Mouse (Mus musculus) hindbrain, embryonic 16.5 days (tissue): ENCODE data around the gene Mapk11. TPM values are rescaled to one million over a fixed set of nuclear protein-coding genes. Genes with fewer than 3 reads are reported as not detected.

Experiments used
- ATAC-seq: fragments of 200-750 bp; cut with Nextera tagmentation; 2 replicates; pipeline ENCODE4 v1.8.0; 2017; ENCODE audit warnings: moderate TSS enrichment, moderate library complexity
- H3K27ac ChIP-seq: fragments of 300-500 bp; sonication (generic); 2 replicates; pipeline ENCODE4 v1.5.1; 2014; ENCODE audit warnings: low read depth, mild to moderate bottlenecking, control low read depth, low read length, moderate library complexity
- H3K27me3 ChIP-seq: fragments of 300-500 bp; sonication (generic); replicated peaks from 2 replicates; pipeline ENCODE4 v1.6.1; 2014; ENCODE audit warnings: low read length; ENCODE audit not compliant: control insufficient read depth, insufficient read depth
- H3K36me3 ChIP-seq: fragments of 300-500 bp; sonication (generic); 2 replicates; pipeline ENCODE4 v1.6.1; 2014; ENCODE audit warnings: mild to moderate bottlenecking, low read length, moderate library complexity, mixed read lengths; ENCODE audit not compliant: control insufficient read depth, insufficient read depth
- H3K4me1 ChIP-seq: fragments of 300-500 bp; sonication (generic); 2 replicates; pipeline ENCODE4 v1.6.1; 2014; ENCODE audit warnings: low read depth, low read length; ENCODE audit not compliant: control insufficient read depth, insufficient read depth
- H3K4me2 ChIP-seq: fragments of 300-500 bp; sonication (generic); 2 replicates; pipeline ENCODE4 v1.6.1; 2014; ENCODE audit warnings: mild to moderate bottlenecking, low read length, control low read depth, moderate library complexity
- H3K4me3 ChIP-seq: fragments of 300-500 bp; sonication (generic); 2 replicates; pipeline ENCODE4 v1.5.1; 2014; ENCODE audit warnings: mild to moderate bottlenecking, low read length, control low read depth, moderate library complexity
- H3K9ac ChIP-seq: fragments of 300-500 bp; sonication (generic); 2 replicates; pipeline ENCODE4 v1.6.1; 2014; ENCODE audit warnings: low read depth, mild to moderate bottlenecking, control low read depth, low read length, moderate library complexity
- H3K9me3 ChIP-seq: fragments of 300-500 bp; sonication (generic); 2 replicates; pipeline ENCODE4 v1.6.1; 2014; ENCODE audit warnings: mild to moderate bottlenecking, low read length, moderate library complexity; ENCODE audit not compliant: control insufficient read depth
- WGBS: fragments of 180-500 bp; shearing (Covaris S2); extraction: QIAGEN DNeasy Blood & Tissue Kit; methylation state at CpG from one replicate; pipeline ENCODE4 v1.1.7; 2014; 5-methylcytosine and 5-hydroxymethylcytosine counted together
- polyA plus RNA-seq: library from polyadenylated mRNA; unstranded; fragments of >200 nt; fragmentation: Nextera tagmentation; extraction: Ambion mirVana; gene quantifications from 2 replicates; pipeline ENCODE4 v1.2.1, GENCODE M21; 2015

Gene Mapk11
- polyA plus RNA-seq, 1 experiment from 2014 or later, result 23.7 TPM

DNA sequence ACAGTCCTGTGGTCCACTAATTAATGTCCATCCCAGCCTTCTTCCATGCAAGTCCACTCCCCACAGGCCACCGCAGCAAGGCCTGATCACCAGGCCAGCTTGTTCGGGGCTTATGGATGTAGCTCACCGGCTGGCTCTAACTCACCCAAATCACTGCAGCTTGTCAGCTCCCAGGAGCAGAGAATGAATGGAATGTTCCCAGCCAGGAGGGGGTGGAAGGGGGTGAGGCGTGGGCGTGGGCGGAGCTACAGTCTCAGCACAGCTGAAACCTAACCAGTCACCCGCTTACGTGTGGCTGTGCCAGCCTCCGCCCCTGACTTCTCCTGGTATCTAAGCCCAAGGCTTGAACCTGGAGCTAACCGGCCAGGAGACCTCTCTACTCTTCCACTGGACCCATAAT is 20.0 kb upstream of the Mapk11 start:
- peak; percentile 65 for ATAC-seq
- no peaks in the 10 kb centered on the region for H3K9me3 ChIP-seq
- H3K27me3 ChIP-seq, result no peaks in the 10 kb centered on the region
- H3K4me1 ChIP-seq, result peaks cover 44% of the 10 kb centered on the region
- peak overlapping the region; percentile 41; the same call in 1 of the 2 replicates for H3K27ac ChIP-seq
- H3K4me3 ChIP-seq, result no peak overlapping the region
- H3K9ac ChIP-seq, result no peak overlapping the region
- 6% methylated on average over 10 of the region's 10 CpGs for WGBS
- 0 out of 2 replicates have a peak overlapping the region, but pooled peaks have one; percentile 0 for H3K4me2 ChIP-seq
- peaks cover 32% of the 10 kb centered on the region for H3K36me3 ChIP-seq

DNA sequence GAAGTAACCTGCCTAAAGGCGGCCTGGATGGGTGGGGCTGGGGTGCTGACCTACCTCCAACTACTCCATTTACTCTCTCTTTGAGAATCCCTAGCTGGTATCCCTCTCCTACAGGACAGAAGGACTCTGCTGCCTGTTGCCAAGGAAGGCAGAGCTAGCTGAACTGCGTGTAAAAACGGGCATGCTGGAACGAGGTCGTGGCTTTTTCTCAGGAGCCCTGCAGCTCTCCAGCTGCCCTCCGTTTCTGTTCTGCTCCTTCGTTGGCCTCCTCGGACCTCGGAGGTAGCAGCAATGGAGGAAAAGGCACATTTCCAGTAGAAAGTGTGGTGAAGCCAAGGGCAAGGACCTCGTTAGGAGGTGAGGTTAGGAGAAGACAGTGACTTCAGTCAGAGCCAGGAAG is 19.5 kb upstream of the Mapk11 start:
- 43% methylated on average over 10 of the region's 10 CpGs for whole genome bisulfite sequencing
- no peak for ATAC-seq
- Histone ChIP-seq H3K36me3 (peaks cover 32% of the 10 kb centered on the region), H3K9ac (no peak overlapping the region), H3K4me1 (peaks cover 40% of the 10 kb centered on the region), H3K4me2 (0 out of 2 replicates have a peak overlapping the region, but pooled peaks have one; percentile 0), H3K9me3 (no peaks in the 10 kb centered on the region), H3K27ac (peak overlapping the region; percentile 41), H3K27me3 (no peaks in the 10 kb centered on the region), H3K4me3 (no peak overlapping the region)

DNA sequence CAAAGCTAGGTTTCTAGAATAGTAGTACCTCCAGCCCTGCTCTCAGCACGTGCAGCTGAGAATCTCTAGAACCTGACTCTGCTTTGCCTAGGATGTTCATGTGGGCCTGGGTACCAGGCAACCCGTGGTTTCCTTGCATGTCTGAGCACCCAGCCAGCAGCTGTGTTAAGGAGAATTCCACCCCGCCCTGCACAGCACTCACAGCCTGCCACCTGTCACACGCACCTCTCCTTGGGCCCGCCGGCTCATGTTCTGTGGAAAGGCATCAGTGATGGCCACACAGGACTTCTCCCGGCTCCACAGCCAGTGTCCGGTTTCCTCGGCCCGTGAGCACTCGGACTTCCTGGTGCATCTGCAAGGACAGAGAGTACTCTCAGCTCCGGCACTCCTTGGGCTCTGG is 16.1 kb upstream of the Mapk11 start:
- no peak for ATAC-seq
- Histone ChIP-seq H3K9me3 (no peaks in the 10 kb centered on the region), H3K36me3 (peaks cover 59% of the 10 kb centered on the region), H3K4me2 (no peak overlapping the region), H3K4me3 (no peak overlapping the region), H3K4me1 (peaks cover 15% of the 10 kb centered on the region), H3K27me3 (no peaks in the 10 kb centered on the region), H3K9ac (no peak overlapping the region), H3K27ac (no peak overlapping the region)
- WGBS, result 95% methylated on average over 12 of the region's 12 CpGs

DNA sequence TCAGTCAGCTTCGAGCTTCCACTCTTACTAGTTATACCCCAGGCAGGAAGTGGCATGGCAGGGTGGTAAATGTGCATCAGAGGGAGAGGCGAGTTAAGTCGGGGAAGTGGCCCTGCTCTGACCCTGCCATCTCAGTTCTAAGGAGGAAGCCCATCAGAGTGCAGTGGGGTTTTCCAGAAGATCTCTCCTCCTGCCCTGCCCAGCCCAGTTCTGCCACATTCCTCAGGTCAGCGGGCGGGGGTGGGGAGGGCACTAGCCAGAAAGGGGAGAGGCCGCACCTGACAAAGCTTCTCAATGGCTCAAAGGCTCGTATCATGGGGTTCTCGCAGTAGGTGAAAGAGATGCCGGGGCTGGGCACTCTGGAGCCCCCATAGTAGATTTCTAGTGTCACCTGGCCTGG is 12.0 kb upstream of the Mapk11 start:
- no peaks in the 10 kb centered on the region for H3K4me1 ChIP-seq
- no peak overlapping the region for H3K4me2 ChIP-seq
- H3K9ac ChIP-seq, result no peak overlapping the region
- no peaks in the 10 kb centered on the region for H3K9me3 ChIP-seq
- H3K36me3 ChIP-seq, result peaks cover 84% of the 10 kb centered on the region
- H3K27ac ChIP-seq, result no peak overlapping the region
- 85% methylated on average over 9 of the region's 9 CpGs for WGBS
- no peak overlapping the region for H3K4me3 ChIP-seq
- ATAC-seq, result no peak
- H3K27me3 ChIP-seq, result no peaks in the 10 kb centered on the region

DNA sequence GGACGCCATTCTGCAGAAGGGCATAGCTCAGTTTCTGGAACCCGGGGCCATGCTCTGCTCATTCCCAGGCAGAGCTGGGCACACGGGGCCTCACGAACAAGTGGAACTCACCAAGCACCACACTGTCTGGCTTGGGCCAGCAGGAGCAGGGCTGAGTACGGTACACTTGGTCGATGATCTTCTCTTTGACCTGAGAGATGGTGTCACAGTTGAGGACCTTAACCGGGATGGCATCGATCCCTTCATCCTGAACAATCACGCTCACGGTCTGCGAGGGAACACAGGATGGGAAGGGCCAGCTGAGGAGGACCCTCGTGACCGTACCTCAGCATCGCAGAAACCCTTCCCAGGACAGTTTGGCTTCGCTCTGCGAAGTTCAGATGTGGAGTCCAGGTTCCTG is 9.1 kb upstream of the Mapk11 start:
- ATAC-seq, result no peak
- H3K27ac ChIP-seq, result no peak overlapping the region
- H3K4me1 ChIP-seq, result no peaks in the 10 kb centered on the region

DNA sequence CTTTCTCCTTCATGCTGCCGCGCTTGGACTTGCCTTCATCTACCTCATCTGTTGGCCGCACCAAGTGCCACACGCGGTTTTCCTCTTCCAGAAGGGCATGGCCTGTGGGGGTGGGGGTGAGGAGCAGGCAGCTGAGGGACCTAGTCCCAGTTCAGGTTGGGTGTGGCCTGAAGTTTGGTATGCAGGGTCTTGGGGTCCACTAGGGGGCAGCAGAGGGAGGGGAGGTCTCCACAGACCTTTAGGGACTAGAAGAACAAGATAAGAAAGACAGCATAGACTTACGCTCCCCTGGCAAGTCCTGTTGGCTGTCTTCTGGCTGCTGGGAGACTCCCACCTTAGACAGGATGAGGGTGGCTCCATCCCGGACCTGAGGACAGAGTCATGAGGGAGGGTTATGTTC is 8.5 kb upstream of the Mapk11 start:
- Histone ChIP-seq H3K27me3 (no peaks in the 10 kb centered on the region), H3K4me1 (no peaks in the 10 kb centered on the region), H3K27ac (no peak overlapping the region), H3K4me2 (no peak overlapping the region), H3K4me3 (no peak overlapping the region), H3K9me3 (no peaks in the 10 kb centered on the region), H3K36me3 (peaks cover 82% of the 10 kb centered on the region), H3K9ac (no peak overlapping the region)
- ATAC-seq, result no peak
- WGBS, result 70% methylated on average over 7 of the region's 7 CpGs

More for the DNA sequence above, 9.1 kb upstream of the Mapk11 start:
- H3K36me3 ChIP-seq, result peaks cover 85% of the 10 kb centered on the region
- H3K4me2 ChIP-seq, result no peak overlapping the region
- H3K9ac ChIP-seq, result no peak overlapping the region
- no peaks in the 10 kb centered on the region for H3K27me3 ChIP-seq
- WGBS, result 90% methylated on average over 16 of the region's 16 CpGs
- H3K9me3 ChIP-seq, result no peaks in the 10 kb centered on the region
- H3K4me3 ChIP-seq, result no peak overlapping the region

DNA sequence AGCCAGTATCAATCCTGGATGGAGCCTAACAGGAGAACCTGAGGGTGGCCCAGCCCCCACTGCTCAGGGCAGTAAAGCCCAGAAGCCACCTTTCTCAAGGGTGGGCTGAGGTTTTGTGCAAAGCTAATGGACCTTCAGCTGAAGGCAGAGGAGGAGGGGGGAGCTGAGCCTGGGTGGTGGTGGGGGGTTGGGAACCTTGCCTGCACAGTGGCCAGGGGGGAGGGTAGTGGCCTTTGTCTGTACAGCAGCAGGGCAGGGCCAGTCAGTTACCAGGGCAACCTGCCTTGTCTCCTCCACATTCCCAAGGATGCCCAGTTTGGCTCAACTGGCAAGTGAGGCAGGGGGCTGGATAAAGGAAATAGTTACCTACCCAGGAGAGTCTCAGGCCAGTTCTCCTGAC is 2.9 kb upstream of the Mapk11 start:
- Histone ChIP-seq H3K4me1 (peaks cover 28% of the 10 kb centered on the region), H3K4me3 (no peak overlapping the region), H3K27ac (no peak overlapping the region), H3K9me3 (no peaks in the 10 kb centered on the region), H3K4me2 (no peak overlapping the region), H3K36me3 (peaks cover 28% of the 10 kb centered on the region), H3K9ac (no peak overlapping the region), H3K27me3 (no peaks in the 10 kb centered on the region)
- peak; percentile 25; the same call in 1 of the 2 replicates for ATAC-seq

DNA sequence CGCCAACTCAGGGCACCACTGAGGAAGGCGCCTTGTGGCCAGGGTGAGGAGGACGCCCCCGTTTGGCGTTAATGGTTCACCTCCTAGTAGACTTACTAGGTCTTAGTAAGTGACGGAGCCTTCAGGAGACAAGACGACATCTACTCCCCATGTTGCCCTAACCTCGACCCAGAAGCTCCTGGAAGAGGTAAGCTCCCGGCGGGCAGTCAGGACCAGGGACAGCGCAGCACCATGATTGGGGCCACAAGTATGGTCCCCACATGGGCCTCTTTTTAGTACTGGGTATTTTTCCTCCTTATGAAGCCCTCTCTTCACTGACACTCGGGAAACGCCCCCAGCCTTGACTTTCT is 588 bp upstream of the Mapk11 start:
- H3K4me1 ChIP-seq, result peaks cover 38% of the 10 kb centered on the region

DNA sequence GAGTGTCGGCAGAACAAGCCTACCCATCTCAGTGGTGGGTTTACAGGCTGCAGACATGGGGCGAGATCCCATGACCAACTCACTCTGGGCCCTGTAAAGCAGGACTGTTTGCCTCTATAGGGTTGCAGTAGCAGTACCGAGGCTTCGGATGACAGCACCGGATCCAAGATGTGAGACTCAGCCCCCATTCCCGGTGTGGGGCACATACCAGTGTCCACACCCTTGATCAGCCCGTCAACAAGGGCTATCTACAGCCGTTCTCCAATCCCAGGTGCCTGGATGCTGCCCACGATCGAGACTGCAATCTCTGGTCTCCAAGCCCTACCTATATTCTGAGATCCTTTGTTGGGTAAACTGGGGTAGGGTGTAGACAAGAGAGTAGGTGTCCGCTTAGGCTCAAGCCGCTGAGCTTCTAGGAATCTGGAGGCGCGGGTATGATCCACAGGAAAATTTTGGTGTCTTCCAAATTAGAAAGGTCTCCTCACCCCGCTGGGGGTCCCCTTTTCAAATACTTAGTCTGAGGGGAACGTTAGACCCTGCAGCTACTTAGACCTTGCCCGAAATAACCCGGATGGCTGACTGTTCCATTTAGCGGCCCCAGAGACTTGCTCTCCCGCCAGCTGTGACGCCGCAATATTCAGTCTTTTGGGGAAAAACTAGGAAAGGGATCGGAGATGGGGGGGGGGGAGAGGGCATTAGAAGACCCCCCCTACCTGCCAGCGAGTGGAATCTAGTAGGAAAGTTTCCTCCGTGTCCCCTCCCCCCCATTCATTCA is 745 bp downstream of the Mapk11 start:
- Histone ChIP-seq H3K27me3 (no peaks in the 10 kb centered on the region), H3K36me3 (peaks cover 3% of the 10 kb centered on the region; the same call in 1 of the 2 replicates), H3K9ac (peak overlapping the region; percentile 93), H3K4me1 (peaks cover 38% of the 10 kb centered on the region), H3K4me2 (peak overlapping the region; percentile 90), H3K27ac (peak overlapping the region; percentile 88), H3K4me3 (peak overlapping the region; percentile 83), H3K9me3 (no peaks in the 10 kb centered on the region)
- peak; percentile 4; the same call in 1 of the 2 replicates for ATAC-seq
- 2% methylated on average over 25 of the region's 25 CpGs for WGBS

More for the DNA sequence above, 588 bp upstream of the Mapk11 start:
- Histone ChIP-seq H3K9ac (peak overlapping the region; percentile 93), H3K36me3 (peaks cover 5% of the 10 kb centered on the region; the same call in 1 of the 2 replicates), H3K4me2 (peak overlapping the region; percentile 90), H3K4me3 (peak overlapping the region; percentile 83), H3K27me3 (no peaks in the 10 kb centered on the region), H3K9me3 (no peaks in the 10 kb centered on the region), H3K27ac (peak overlapping the region; percentile 88)
- 1% methylated on average over 13 of the region's 13 CpGs for WGBS
- ATAC-seq, result no peak
